Mouse (Mus musculus) gastrocnemius, postnatal 36 days (tissue): ENCODE data around the gene Rad51ap2. TPM values are rescaled to one million over a fixed set of nuclear protein-coding genes. Genes with fewer than 3 reads are reported as not detected.
A peak's percentile ranks its signal among the peaks of the same experiment; 100 is the strongest.

Experiments
- DNase-seq, 2 experiments: peaks; one replicate each; pipeline ENCODE4 v3.0.0; 2022
- intact Hi-C: fragments of 180-260 bp; cut with DNase I; formaldehyde crosslinking; loops from one replicate; pipeline ENCODE4 v1.15.1; 2025
- long read RNA-seq, 2 experiments: library from polyadenylated mRNA; stranded (forward); transcript quantifications; one replicate each; pipeline ENCODE4 v2.0.0; 2021
- total RNA-seq, 2 experiments: library from RNA; stranded (reverse); gene quantifications; 2 replicates each; pipeline ENCODE4 v1.2.3; 2021

Rad51ap2 gene
- total RNA-seq = not detected
- long read RNA-seq, experiment 1 = 0 reads
- long read RNA-seq, experiment 2 = 0 reads

- peak; percentile 71 to 80 for DNase-seq
- intact Hi-C loops = no loop called here
These were observed at the start of gene Rad51ap2 for GRCm38 (mm10) chr12:11455549-11456194. TSS of gene Rad51ap2 (plus strand) at chr12:11456079.

- no peak for DNase-seq
- intact Hi-C loops = no loop called here
These were observed 48.2 kb upstream of the Rad51ap2 start for GRCm38 (mm10) chr12:11407679-11408078.

GRCm38 (mm10) chr12:11418112-11418511 lies 37.8 kb upstream of the Rad51ap2 start:
- no peak for DNase-seq
- intact Hi-C loops = no loop called here

- intact Hi-C loops = no loop called here
These were observed 28.5 kb upstream of the Rad51ap2 start for GRCm38 (mm10) chr12:11427396-11427795.

GRCm38 (mm10) chr12:11433126-11433525 lies 22.8 kb upstream of the Rad51ap2 start:
- intact Hi-C loops = no loop called here
- DNase-seq = no peak

More at GRCm38 (mm10) chr12:11427396-11427795, 28.5 kb upstream of the Rad51ap2 start:
- DNase-seq = no peak

GRCm38 (mm10) chr12:11433716-11434115 lies 22.2 kb upstream of the Rad51ap2 start:
- DNase-seq = no peak
- intact Hi-C loops = no loop called here

- no peak for DNase-seq
- intact Hi-C loops = no loop called here
These were observed 21.4 kb upstream of the Rad51ap2 start for GRCm38 (mm10) chr12:11434446-11434845.

GRCm38 (mm10) chr12:11435246-11436022 lies 20.4 kb upstream of the Rad51ap2 start:
- DNase-seq = no peak
- intact Hi-C loops = no loop called here

GRCm38 (mm10) chr12:11436023-11436350 lies 19.9 kb upstream of the Rad51ap2 start:
- intact Hi-C loops = no loop called here
- no peak for DNase-seq

GRCm38 (mm10) chr12:11436497-11437265 lies 19.2 kb upstream of the Rad51ap2 start, which contains the start of gene Vsnl1:
TSS of gene Vsnl1 (minus strand) at chr12:11436613.
- DNase-seq = peak; percentile 21 to 22
- intact Hi-C loops = no loop called here

- intact Hi-C loops = no loop called here
- DNase-seq = peak; percentile 30 to 61
These were observed 18.5 kb upstream of the Rad51ap2 start for GRCm38 (mm10) chr12:11437266-11437906.

- no peak for DNase-seq
- intact Hi-C loops = no loop called here
These were observed 17.9 kb upstream of the Rad51ap2 start for GRCm38 (mm10) chr12:11437907-11438447.

- no peak for DNase-seq
- intact Hi-C loops = no loop called here
These were observed 1.7 kb upstream of the Rad51ap2 start for GRCm38 (mm10) chr12:11454146-11454545.

- no peak for DNase-seq
- intact Hi-C loops = no loop called here
These were observed 334 bp downstream of the Rad51ap2 start for GRCm38 (mm10) chr12:11456213-11456612.

- intact Hi-C loops = no loop called here
These were observed 753 bp downstream of the Rad51ap2 start for GRCm38 (mm10) chr12:11456632-11457031.

More at GRCm38 (mm10) chr12:11456632-11457031, 753 bp downstream of the Rad51ap2 start:
- DNase-seq = no peak

Other genes with a start within 250 kb of the Rad51ap2 start
- gene Msgn1, start 247.1 kb upstream of the Rad51ap2 start, total RNA-seq = not detected
- 1 to 10 TPM; 2.3 to 2.7 TPM for gene Gen1, start 190.3 kb upstream of the Rad51ap2 start, total RNA-seq
- gene Smc6, start 190.2 kb upstream of the Rad51ap2 start, total RNA-seq = 10 to 100 TPM; 24.9 to 36.5 TPM
- gene Vsnl1, start 19.5 kb upstream of the Rad51ap2 start, total RNA-seq = not detected